Mouse (Mus musculus): ENCODE results near the gene Mif. TPM values are rescaled to one million over a fixed set of nuclear protein-coding genes. Genes with fewer than 3 reads are reported as not detected.

Gene Mif
- polyA plus RNA-seq, 1 experiment: 344 TPM

- Histone ChIP-seq H3K4me3 (replicated peaks; ENCODE audit: control insufficient read depth, low read depth, low read length) (no peak overlapping the region), H3K4me1 (ENCODE audit: control insufficient read depth, insufficient read depth, low read length) (no peaks in the 10 kb centered on the region; the same call in 1 of the 2 replicates), H3K27ac (ENCODE audit: control insufficient read depth, insufficient read depth, low read depth, low read length, poor library complexity) (no peak overlapping the region)
- no peak for TF ChIP-seq CTCF (IDR thresholded peaks at IDR 0.05; ENCODE audit: control insufficient read depth, insufficient read depth, low read length)
- TF ChIP-seq POLR2A (IDR thresholded peaks at IDR 0.05; ENCODE audit: borderline replicate concordance, control insufficient read depth, low read depth, low read length): no peak
- 77% methylated on average over 10 of the region's 10 CpGs for WGBS
These were observed 20.9 kb downstream of the Mif start for GRCm38 (mm10) chr10:75839092-75839491.

GRCm38 (mm10) chr10:75837248-75837759, 22.7 kb downstream of the Mif start, which contains the start of gene Gstt2:
Gene Gstt2, minus strand, starts transcription at chr10:75837424.
- peak within 1 kb of the TSS; percentile 23 for H3K27ac ChIP-seq (ENCODE audit: control insufficient read depth, insufficient read depth, low read depth, low read length, poor library complexity)
- H3K4me1 ChIP-seq (ENCODE audit: control insufficient read depth, insufficient read depth, low read length): no peaks in the 10 kb centered on the region; the same call in 1 of the 2 replicates
- TF ChIP-seq POLR2A (IDR thresholded peaks at IDR 0.05; ENCODE audit: borderline replicate concordance, control insufficient read depth, low read depth, low read length) (peak; percentile 66; the same call in 1 of the 2 replicates), CTCF (IDR thresholded peaks at IDR 0.05; ENCODE audit: control insufficient read depth, insufficient read depth, low read length) (peak; percentile 27)
- under 1% methylated on average over 21 of the region's 21 CpGs for WGBS
- peak within 1 kb of the TSS; percentile 67 for H3K4me3 ChIP-seq (replicated peaks; ENCODE audit: control insufficient read depth, low read depth, low read length)

GRCm38 (mm10) chr10:75835761-75836531, 24.1 kb downstream of the Mif start:
- no peaks in the 10 kb centered on the region; the same call in 1 of the 2 replicates for H3K4me1 ChIP-seq (ENCODE audit: control insufficient read depth, insufficient read depth, low read length)
- H3K27ac ChIP-seq (ENCODE audit: control insufficient read depth, insufficient read depth, low read depth, low read length, poor library complexity): no peak overlapping the region
- H3K4me3 ChIP-seq (replicated peaks; ENCODE audit: control insufficient read depth, low read depth, low read length): peak overlapping the region; percentile 14
- no peak for TF ChIP-seq CTCF (IDR thresholded peaks at IDR 0.05; ENCODE audit: control insufficient read depth, insufficient read depth, low read length)
- TF ChIP-seq POLR2A (IDR thresholded peaks at IDR 0.05; ENCODE audit: borderline replicate concordance, control insufficient read depth, low read depth, low read length): no peak
- 2% methylated on average over 9 of the region's 10 CpGs for WGBS

- H3K4me1 ChIP-seq (ENCODE audit: control insufficient read depth, insufficient read depth, low read length): no peaks in the 10 kb centered on the region; the same call in 1 of the 2 replicates
- peak overlapping the region; percentile 61 for H3K27ac ChIP-seq (ENCODE audit: control insufficient read depth, insufficient read depth, low read depth, low read length, poor library complexity)
- H3K4me3 ChIP-seq (replicated peaks; ENCODE audit: control insufficient read depth, low read depth, low read length): peak overlapping the region; percentile 56
- TF ChIP-seq POLR2A (IDR thresholded peaks at IDR 0.05; ENCODE audit: borderline replicate concordance, control insufficient read depth, low read depth, low read length) (peak; percentile 12; the same call in 1 of the 2 replicates), CTCF (IDR thresholded peaks at IDR 0.05; ENCODE audit: control insufficient read depth, insufficient read depth, low read length) (no peak)
- WGBS: under 1% methylated on average over 10 of the region's 10 CpGs
These were observed 24.7 kb downstream of the Mif start for GRCm38 (mm10) chr10:75835307-75835706.

GRCm38 (mm10) chr10:75834721-75835120, 25.3 kb downstream of the Mif start:
- 2% methylated on average over 9 of the region's 9 CpGs for WGBS
- H3K4me3 ChIP-seq (replicated peaks; ENCODE audit: control insufficient read depth, low read depth, low read length): peak overlapping the region; percentile 61
- peak overlapping the region; percentile 35 for H3K27ac ChIP-seq (ENCODE audit: control insufficient read depth, insufficient read depth, low read depth, low read length, poor library complexity)
- TF ChIP-seq CTCF (IDR thresholded peaks at IDR 0.05; ENCODE audit: control insufficient read depth, insufficient read depth, low read length) (no peak), POLR2A (IDR thresholded peaks at IDR 0.05; ENCODE audit: borderline replicate concordance, control insufficient read depth, low read depth, low read length) (no peak)
- no peaks in the 10 kb centered on the region; the same call in 1 of the 2 replicates for H3K4me1 ChIP-seq (ENCODE audit: control insufficient read depth, insufficient read depth, low read length)

- Histone ChIP-seq H3K27ac (ENCODE audit: control insufficient read depth, insufficient read depth, low read depth, low read length, poor library complexity) (peak overlapping the region; percentile 35), H3K4me1 (ENCODE audit: control insufficient read depth, insufficient read depth, low read length) (no peaks in the 10 kb centered on the region; the same call in 1 of the 2 replicates), H3K4me3 (replicated peaks; ENCODE audit: control insufficient read depth, low read depth, low read length) (peak overlapping the region; percentile 61)
- WGBS: under 1% methylated on average over 21 of the region's 21 CpGs
- no peak for TF ChIP-seq CTCF (IDR thresholded peaks at IDR 0.05; ENCODE audit: control insufficient read depth, insufficient read depth, low read length)
- TF ChIP-seq POLR2A (IDR thresholded peaks at IDR 0.05; ENCODE audit: borderline replicate concordance, control insufficient read depth, low read depth, low read length): peak; percentile 59; the same call in 1 of the 2 replicates
These were observed 25.8 kb downstream of the Mif start for GRCm38 (mm10) chr10:75834250-75834649.

- no peak for TF ChIP-seq POLR2A (IDR thresholded peaks at IDR 0.05; ENCODE audit: borderline replicate concordance, control insufficient read depth, low read depth, low read length)
- 9% methylated on average over 21 of the region's 21 CpGs for WGBS
- H3K27ac ChIP-seq (ENCODE audit: control insufficient read depth, insufficient read depth, low read depth, low read length, poor library complexity): 0 out of 2 replicates have a peak overlapping the region, but pooled peaks have one; percentile 12
- peak overlapping the region; percentile 23 for H3K4me3 ChIP-seq (replicated peaks; ENCODE audit: control insufficient read depth, low read depth, low read length)
- no peaks in the 10 kb centered on the region; the same call in 1 of the 2 replicates for H3K4me1 ChIP-seq (ENCODE audit: control insufficient read depth, insufficient read depth, low read length)
These were observed 26.5 kb downstream of the Mif start for GRCm38 (mm10) chr10:75833456-75834080.
